Mouse (Mus musculus) myocyte (in vitro differentiated cells): ENCODE results near the gene Natd1.

ENCODE experiments used
- CEBPB ChIP-seq: IDR thresholded peaks from 2 replicates; pipeline ENCODE4 v1.6.1; 2011; ENCODE audit warnings: mild to moderate bottlenecking, moderate library complexity; ENCODE audit not compliant: poor library complexity, insufficient read depth, severe bottlenecking
- E2F4 ChIP-seq: IDR thresholded peaks from one replicate; pipeline ENCODE4 v1.6.1; 2011; ENCODE audit warnings: mild to moderate bottlenecking, control low read depth, moderate library complexity; ENCODE audit not compliant: insufficient read depth
- MAX ChIP-seq: IDR thresholded peaks from one replicate; pipeline ENCODE4 v1.6.1; 2011; ENCODE audit warnings: low read depth, mild to moderate bottlenecking, control low read depth
- MYOD1 ChIP-seq, 3 experiments: IDR thresholded peaks; one replicate each; pipeline ENCODE4 v1.6.1; 2011; ENCODE audit warnings: control low read depth in 2 of 3, low read depth in 2 of 3, mild to moderate bottlenecking in 2 of 3, moderate library complexity in 1 of 3; ENCODE audit not compliant: insufficient read length in 2 of 3, control insufficient read depth in 1 of 3
- MYOG ChIP-seq, 3 experiments: IDR thresholded peaks; one replicate each; pipeline ENCODE4 v1.6.1; 2011; ENCODE audit warnings: control low read depth in 2 of 3, low read depth in 2 of 3, mild to moderate bottlenecking in 2 of 3; ENCODE audit not compliant: insufficient read length in 2 of 3, control insufficient read depth in 1 of 3, insufficient read depth in 1 of 3
- POLR2A ChIP-seq: IDR thresholded peaks from one replicate; pipeline ENCODE4 v1.6.1; 2011; ENCODE audit warnings: low read depth, mild to moderate bottlenecking, control low read depth, moderate library complexity; ENCODE audit not compliant: insufficient read length
- POLR2AphosphoS2 ChIP-seq: IDR thresholded peaks from one replicate; pipeline ENCODE4 v1.6.1; 2011; ENCODE audit warnings: low read depth, control low read depth; ENCODE audit not compliant: insufficient read length
- REST ChIP-seq: IDR thresholded peaks from one replicate; pipeline ENCODE4 v1.6.1; 2011; ENCODE audit warnings: mild to moderate bottlenecking, control low read depth, moderate library complexity; ENCODE audit not compliant: insufficient read depth, insufficient read length
- SRF ChIP-seq: IDR thresholded peaks from one replicate; pipeline ENCODE4 v1.6.1; 2011; ENCODE audit warnings: low read depth; ENCODE audit not compliant: control insufficient read depth, insufficient read length
- TCF12 ChIP-seq: IDR thresholded peaks from one replicate; pipeline ENCODE4 v1.6.1; 2011; ENCODE audit warnings: mild to moderate bottlenecking, control low read depth; ENCODE audit not compliant: poor library complexity, insufficient read depth, severe bottlenecking
- TCF3 ChIP-seq: IDR thresholded peaks from one replicate; pipeline ENCODE4 v1.6.1; 2011; ENCODE audit warnings: low read depth, control low read depth; ENCODE audit not compliant: insufficient read length
- USF1 ChIP-seq: IDR thresholded peaks from one replicate; pipeline ENCODE4 v1.6.1; 2011; ENCODE audit warnings: low read depth, mild to moderate bottlenecking, control low read depth, moderate library complexity

DNA sequence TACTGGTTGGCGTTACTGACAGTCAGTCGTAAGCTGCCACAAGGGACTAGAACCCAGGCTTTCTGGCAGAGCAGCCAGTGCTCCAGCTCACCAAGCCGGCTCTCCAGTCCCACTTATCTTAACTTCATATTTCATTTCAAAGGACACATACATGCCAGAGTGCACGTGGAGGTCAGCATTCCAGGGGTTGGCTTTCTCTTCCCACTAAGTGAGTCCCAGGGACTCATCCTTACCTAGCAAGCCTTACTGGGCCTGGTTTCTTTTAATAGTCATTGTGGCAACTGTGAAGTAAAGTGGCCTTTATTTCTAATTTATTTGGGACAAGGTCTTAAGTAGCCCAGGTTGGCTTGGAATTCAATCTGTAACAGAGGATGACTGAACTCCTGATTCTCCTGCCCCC, 43.1 kb downstream of the Natd1 start:
- TF ChIP-seq REST (no peak), POLR2AphosphoS2 (no peak), USF1 (no peak), MAX (no peak), MYOG (IDR thresholded peaks at IDR 0.05; ENCODE audit: control insufficient read depth in 1 of 3, insufficient read depth in 1 of 3, insufficient read length in 2 of 3, low read depth in 2 of 3) (no peak), CEBPB (no peak), TCF3 (no peak), MYOD1 (IDR thresholded peaks at IDR 0.05; ENCODE audit: control insufficient read depth in 1 of 3, insufficient read length in 2 of 3, low read depth in 2 of 3) (no peak), POLR2A (no peak), TCF12 (no peak), E2F4 (no peak), SRF (no peak)
